Mouse (Mus musculus): Measurements from ENCODE around the gene Tmco1.

- no peak for TF ChIP-seq CTCF (IDR thresholded peaks at IDR 0.05; ENCODE audit: low read depth, low read length)
- no peak for TF ChIP-seq POLR2A (IDR thresholded peaks at IDR 0.05; ENCODE audit: insufficient read depth, low read length)
These were observed 69.8 kb downstream of the Tmco1 start for GRCm38 (mm10) chr1:167378019-167378418.

All from ES-Bruce4 (cell line).